Comparison of ENCODE assay signal across 14 mouse cellular contexts in the genomic region with DNA sequence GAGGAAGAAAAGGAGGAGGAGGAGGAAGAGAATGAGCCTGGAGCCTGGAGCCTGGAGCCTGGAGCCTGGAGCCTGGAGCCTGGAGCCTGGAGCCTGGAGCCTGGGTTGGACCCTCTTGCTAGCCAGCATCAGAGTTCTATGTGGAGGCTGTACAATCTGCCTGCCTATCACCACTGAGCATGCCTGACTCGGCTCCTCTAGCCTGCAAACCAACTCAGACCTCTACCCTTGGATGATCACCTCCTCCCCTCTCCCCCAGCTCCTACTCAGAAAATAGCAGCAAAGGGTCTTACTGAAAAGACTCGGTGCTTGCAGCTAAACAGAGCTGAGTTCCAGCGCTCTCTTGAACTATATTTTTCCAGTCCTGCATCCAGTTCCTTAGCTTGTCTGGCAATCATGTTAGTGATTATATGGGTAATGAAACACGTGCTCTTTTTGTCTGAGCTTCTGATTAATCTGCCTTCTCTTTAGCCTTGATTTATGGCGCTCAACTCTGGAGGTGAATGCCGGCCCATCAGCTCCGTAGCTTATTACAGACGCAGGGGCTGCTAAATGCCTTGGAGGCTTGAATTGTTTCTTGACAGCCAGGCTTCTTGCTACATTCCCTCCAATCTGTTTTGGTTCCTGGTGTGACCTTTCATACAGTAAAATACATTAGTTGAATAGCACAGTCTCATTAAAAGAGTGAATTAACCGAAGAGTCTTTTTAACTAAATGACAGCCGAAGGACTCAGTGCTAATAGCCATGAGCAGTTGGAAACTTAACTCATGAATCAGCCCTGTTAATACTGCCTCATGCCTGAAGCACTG.
DNase-seq lines count a peak whose midpoint lies in the region; ATAC-seq and TF ChIP-seq lines count a peak whose summit lies in the region.
"Had no signal": no experiment of that assay in that cellular context is flagged by ENCODE, and none has a peak within 500 bp of the region (broad histone marks: within the 10 kb centered on the region; RNA-seq: fewer than 3 reads in every experiment).

No protein-coding gene starts in this region.

- no peak overlapping the region for H3K9ac ChIP-seq in forebrain, embryonic 11.5 days (ENCODE audit: low read length)
- no peak overlapping the region for H3K9ac ChIP-seq in hindbrain, embryonic 16.5 days (ENCODE audit: low read depth, low read length)
- H3K9ac ChIP-seq in midbrain, embryonic 16.5 days (ENCODE audit: low read depth, low read length), result no peak overlapping the region; the same call in 1 of the 2 replicates
- H3K9ac ChIP-seq: embryonic facial prominence, embryonic 15.5 days; liver, embryonic 13.5 days had no signal

- ATAC-seq in forebrain, embryonic 11.5 days (replicated peaks; ENCODE audit: low FRiP score), result peak; percentile 88
- peak; percentile 86 for ATAC-seq in hindbrain, embryonic 16.5 days
- ATAC-seq in midbrain, embryonic 16.5 days, result peak; percentile 80

- no peak overlapping the region for H3K4me3 ChIP-seq in forebrain, embryonic 11.5 days (ENCODE audit: low read depth, low read length)
- no peak overlapping the region for H3K4me3 ChIP-seq in hindbrain, embryonic 16.5 days (ENCODE audit: low read length)
- no peak overlapping the region for H3K4me3 ChIP-seq in midbrain, embryonic 16.5 days (ENCODE audit: low read depth, low read length)
- H3K4me3 ChIP-seq in layer of hippocampus, adult 2 months, result no peak overlapping the region
- H3K4me3 ChIP-seq: embryonic facial prominence, embryonic 15.5 days; liver, embryonic 13.5 days; megakaryocyte, embryonic 14.5 days had no signal

- H3K9me3 ChIP-seq in forebrain, embryonic 11.5 days (ENCODE audit: control insufficient read depth, low read length), result no peaks in the 10 kb centered on the region
- H3K9me3 ChIP-seq in hindbrain, embryonic 16.5 days (ENCODE audit: control insufficient read depth, low read length), result no peaks in the 10 kb centered on the region
- no peaks in the 10 kb centered on the region for H3K9me3 ChIP-seq in midbrain, embryonic 16.5 days (replicated peaks; ENCODE audit: control insufficient read depth, low read length, poor library complexity, severe bottlenecking)
- H3K9me3 ChIP-seq: embryonic facial prominence, embryonic 15.5 days; liver, embryonic 13.5 days had no signal

- H3K4me2 ChIP-seq in forebrain, embryonic 11.5 days (ENCODE audit: low read depth, low read length, severe bottlenecking), result no peak overlapping the region
- H3K4me2 ChIP-seq in hindbrain, embryonic 16.5 days (ENCODE audit: low read length), result peak overlapping the region; percentile 5; the same call in 1 of the 2 replicates
- H3K4me2 ChIP-seq in midbrain, embryonic 16.5 days (ENCODE audit: low read length), result peak overlapping the region; percentile 4; the same call in 1 of the 2 replicates
- H3K4me2 ChIP-seq: embryonic facial prominence, embryonic 15.5 days; liver, embryonic 13.5 days had no signal

- peaks cover 63% of the 10 kb centered on the region for H3K27me3 ChIP-seq in forebrain, embryonic 11.5 days (ENCODE audit: control insufficient read depth, insufficient read depth, low read length)
- H3K27me3 ChIP-seq in hindbrain, embryonic 16.5 days (replicated peaks; ENCODE audit: control insufficient read depth, insufficient read depth, low read length), result peaks cover 6% of the 10 kb centered on the region
- peaks cover 7% of the 10 kb centered on the region for H3K27me3 ChIP-seq in midbrain, embryonic 16.5 days (ENCODE audit: control insufficient read depth, insufficient read depth, low read depth, low read length)
- H3K27me3 ChIP-seq: liver, embryonic 13.5 days had no signal

- no peak for TF ChIP-seq CTCF in layer of hippocampus, adult 2 months (conservative IDR thresholded peaks at IDR 0.05)

- H3K27ac ChIP-seq in forebrain, embryonic 11.5 days (ENCODE audit: low read depth, low read length), result no peak overlapping the region
- H3K27ac ChIP-seq in hindbrain, embryonic 16.5 days (ENCODE audit: low read depth, low read length), result no peak overlapping the region
- H3K27ac ChIP-seq in midbrain, embryonic 16.5 days (ENCODE audit: low read length), result peak overlapping the region; percentile 6; the same call in 1 of the 2 replicates
- no peak overlapping the region for H3K27ac ChIP-seq in layer of hippocampus, adult 2 months
- H3K27ac ChIP-seq: embryonic facial prominence, embryonic 15.5 days; liver, embryonic 13.5 days had no signal

- peak; percentile 34 for DNase-seq in kidney, adult 9 months
- DNase-seq in kidney, postnatal 14 days, result no peak
- DNase-seq in forebrain, embryonic 11.5 days (ENCODE audit: low spot score), result peak; percentile 66
- no peak for DNase-seq in thymus, postnatal 36 days
- DNase-seq in lung, postnatal 4 days, result no peak
- no peak for DNase-seq in layer of hippocampus, adult 2 months (ENCODE audit: low spot score in 2 of 2)
- DNase-seq: gastrocnemius, postnatal 36 days; liver, embryonic 13.5 days; right cerebral cortex, adult 18-20 months had no signal

- 18% methylated on average over 10 of the region's 10 CpGs for whole genome bisulfite sequencing in forebrain, embryonic 11.5 days
- 13% methylated on average over 10 of the region's 10 CpGs for WGBS in hindbrain, embryonic 16.5 days
- 18% methylated on average over 10 of the region's 10 CpGs for WGBS in midbrain, embryonic 16.5 days

- H3K4me1 ChIP-seq in forebrain, embryonic 11.5 days (replicated peaks; ENCODE audit: control insufficient read depth, insufficient read depth, low read length), result peaks cover 5% of the 10 kb centered on the region; the same call in 1 of the 2 replicates
- H3K4me1 ChIP-seq in hindbrain, embryonic 16.5 days (ENCODE audit: control insufficient read depth, insufficient read depth, low read depth, low read length), result peaks cover 19% of the 10 kb centered on the region
- peaks cover 34% of the 10 kb centered on the region for H3K4me1 ChIP-seq in midbrain, embryonic 16.5 days (ENCODE audit: control insufficient read depth, insufficient read depth, low read length)
- H3K4me1 ChIP-seq: embryonic facial prominence, embryonic 15.5 days; liver, embryonic 13.5 days; megakaryocyte, embryonic 14.5 days had no signal

- H3K36me3 ChIP-seq in forebrain, embryonic 11.5 days (ENCODE audit: control insufficient read depth, insufficient read depth, low read length), result no peaks in the 10 kb centered on the region
- no peaks in the 10 kb centered on the region for H3K36me3 ChIP-seq in hindbrain, embryonic 16.5 days (ENCODE audit: control insufficient read depth, insufficient read depth, low read length)
- no peaks in the 10 kb centered on the region for H3K36me3 ChIP-seq in midbrain, embryonic 16.5 days (ENCODE audit: control insufficient read depth, insufficient read depth, low read length)
- H3K36me3 ChIP-seq: embryonic facial prominence, embryonic 15.5 days; G1E; liver, embryonic 13.5 days had no signal

Comparison
In these comparisons a context has a peak if more than half of its experiments do, and no peak if none do; other contexts are left out.
1. DNase-seq: peak in kidney, adult 9 months (single experiment) and forebrain, embryonic 11.5 days (single experiment); none in kidney, postnatal 14 days (single experiment), thymus, postnatal 36 days (0 of 2), lung, postnatal 4 days (0 of 2) and layer of hippocampus, adult 2 months (0 of 2).
2. Peak in every context shown above with its lines, with median percentiles within 50 percentile points of each other: ATAC-seq.